Mouse (Mus musculus): ENCODE data around the gene Fkbp2.
"Not testable (repeated sequence)": the region's sequence is repeated elsewhere in the genome, so short reads cannot be mapped to it uniquely, and the experiment has no call there.

Fkbp2 gene

GRCm38 (mm10) chr19:6992011-6992858 is 11.9 kb upstream of the Fkbp2 start, which contains the start of gene Dnajc4:
Dnajc4 (minus strand) TSS chr19:6992572.
- ATAC-seq (ENCODE audit: insufficient number of reproducible peaks, low FRiP score, low TSS enrichment), result peak; percentile 85

- not testable (repeated sequence) for ATAC-seq (ENCODE audit: insufficient number of reproducible peaks, low FRiP score, low TSS enrichment)
Measured at GRCm38 (mm10) chr19:6991166-6991565, 10.9 kb upstream of the Fkbp2 start.

- ATAC-seq (ENCODE audit: insufficient number of reproducible peaks, low FRiP score, low TSS enrichment), result no peak
Measured at GRCm38 (mm10) chr19:6990712-6991111, 10.4 kb upstream of the Fkbp2 start.

GRCm38 (mm10) chr19:6989251-6989650 is 8.9 kb upstream of the Fkbp2 start:
- no peak for ATAC-seq (ENCODE audit: insufficient number of reproducible peaks, low FRiP score, low TSS enrichment)

GRCm38 (mm10) chr19:6987904-6988285 is 7.6 kb upstream of the Fkbp2 start:
- ATAC-seq (ENCODE audit: insufficient number of reproducible peaks, low FRiP score, low TSS enrichment), result no peak

- peak; percentile 24 for ATAC-seq (ENCODE audit: insufficient number of reproducible peaks, low FRiP score, low TSS enrichment)
Measured at GRCm38 (mm10) chr19:6987061-6987903, 7.0 kb upstream of the Fkbp2 start, which contains the start of gene Vegfb. Vegfb (minus strand) TSS chr19:6987651.

GRCm38 (mm10) chr19:6985951-6986708 is 5.8 kb upstream of the Fkbp2 start:
- no peak for ATAC-seq (ENCODE audit: insufficient number of reproducible peaks, low FRiP score, low TSS enrichment)

GRCm38 (mm10) chr19:6985300-6985699 is 5.0 kb upstream of the Fkbp2 start:
- no peak for ATAC-seq (ENCODE audit: insufficient number of reproducible peaks, low FRiP score, low TSS enrichment)

- no peak for ATAC-seq (ENCODE audit: insufficient number of reproducible peaks, low FRiP score, low TSS enrichment)
Measured at GRCm38 (mm10) chr19:6983621-6984020, 3.3 kb upstream of the Fkbp2 start.

- no peak for ATAC-seq (ENCODE audit: insufficient number of reproducible peaks, low FRiP score, low TSS enrichment)
Measured at GRCm38 (mm10) chr19:6981465-6981864, 1.2 kb upstream of the Fkbp2 start.

- peak; percentile 73 for ATAC-seq (ENCODE audit: insufficient number of reproducible peaks, low FRiP score, low TSS enrichment)
Measured at GRCm38 (mm10) chr19:6979486-6980380, 568 bp downstream of the Fkbp2 start.

GRCm38 (mm10) chr19:6979001-6979479 is 1.3 kb downstream of the Fkbp2 start:
- ATAC-seq (ENCODE audit: insufficient number of reproducible peaks, low FRiP score, low TSS enrichment), result no peak

- ATAC-seq (ENCODE audit: insufficient number of reproducible peaks, low FRiP score, low TSS enrichment), result no peak
Measured at GRCm38 (mm10) chr19:6978639-6978974, 1.7 kb downstream of the Fkbp2 start.

GRCm38 (mm10) chr19:6977759-6978638 is 2.3 kb downstream of the Fkbp2 start:
- ATAC-seq (ENCODE audit: insufficient number of reproducible peaks, low FRiP score, low TSS enrichment), result no peak

GRCm38 (mm10) chr19:6975537-6976521 is 4.5 kb downstream of the Fkbp2 start, which contains the start of gene Plcb3:
Plcb3 (minus strand) TSS chr19:6976470.
- ATAC-seq (ENCODE audit: insufficient number of reproducible peaks, low FRiP score, low TSS enrichment), result no peak

- ATAC-seq (ENCODE audit: insufficient number of reproducible peaks, low FRiP score, low TSS enrichment), result no peak
Measured at GRCm38 (mm10) chr19:6974211-6975205, 5.8 kb downstream of the Fkbp2 start, which contains the start of gene Ppp1r14b. Ppp1r14b (plus strand) TSS chr19:6974968.
